Mouse (Mus musculus): ENCODE data around the gene Dnajb6. TPM values are rescaled to one million over a fixed set of nuclear protein-coding genes. Genes with fewer than 3 reads are reported as not detected.

Gene Dnajb6
- total and polyA plus RNA-seq, 3 experiments = 61.1 to 196 (median 140) TPM

- in situ Hi-C loops (cut with MboI; ENCODE audit: low pct_ligation_motif_present, low pct_unique_long_range_greater_than_20kb, low sequenced_read_pairs) (loop anchor here (25.0 kb wide), 1 partner anchor 271 kb away; no protein-coding TSS in a partner anchor), dilution Hi-C loops (cut with MboI; ENCODE audit: extremely low pct_ligation_motif_present, extremely low pct_unique_long_range_greater_than_20kb, low sequenced_read_pairs) (no loop called here)
- H3K4me3 ChIP-seq (replicated peaks in 1 of 3; ENCODE audit: low read depth in 2 of 3, low read length in 2 of 3, poor library complexity in 1 of 3) = no peak overlapping the region
- peaks cover 2 to 6% of the 10 kb centered on the region in 2 experiments; a peak in 3 of 4 replicates for H3K4me1 ChIP-seq (ENCODE audit: control insufficient read depth in 1 of 2, insufficient read depth in 2 of 2)
- H3K27ac ChIP-seq (ENCODE audit: insufficient read depth, low read depth) = no peak overlapping the region
- no peak overlapping the region for H3K4me2 ChIP-seq (ENCODE audit: insufficient read depth, low read depth, poor library complexity, severe bottlenecking)
- H3K9me3 ChIP-seq (replicated peaks; ENCODE audit: low read length) = peaks cover 5% of the 10 kb centered on the region
- TF ChIP-seq GABPA (IDR thresholded peaks at IDR 0.05; ENCODE audit: insufficient replicate concordance, low read depth, low read length) (no peak), MAZ (IDR thresholded peaks at IDR 0.05; ENCODE audit: low read depth, low read length) (no peak), CHD2 (IDR thresholded peaks at IDR 0.05; ENCODE audit: low read length) (no peak), MYC (IDR thresholded peaks at IDR 0.05; ENCODE audit: low read depth, low read length) (no peak), EP300 (IDR thresholded peaks at IDR 0.05; ENCODE audit: low read length) (no peak), E2F4 (IDR thresholded peaks at IDR 0.05; ENCODE audit: insufficient replicate concordance, low read depth, low read length) (no peak), PAX5 (IDR thresholded peaks at IDR 0.05; ENCODE audit: low read length) (no peak), KAT2A (IDR thresholded peaks at IDR 0.05; ENCODE audit: insufficient replicate concordance, low read length) (no peak), ELF1 (IDR thresholded peaks at IDR 0.05; ENCODE audit: low read depth, low read length) (no peak), UBTF (IDR thresholded peaks at IDR 0.05; ENCODE audit: low read depth, low read length) (no peak), USF2 (conservative IDR thresholded peaks at IDR 0.05; ENCODE audit: low read depth, low read length) (no peak), JUND (conservative IDR thresholded peaks at IDR 0.05; ENCODE audit: low read depth, low read length) (no peak), BHLHE40 (IDR thresholded peaks at IDR 0.05; ENCODE audit: low read depth, low read length) (no peak), TCF12 (IDR thresholded peaks at IDR 0.05; ENCODE audit: low read depth, low read length) (no peak)
- H3K9ac ChIP-seq (ENCODE audit: insufficient read depth, low read depth) = no peak overlapping the region
- no peak for DNase-seq (ENCODE audit: extremely low read depth)
- H3K79me2 ChIP-seq (replicated peaks; ENCODE audit: control insufficient read depth, extremely low read depth, insufficient read depth, poor library complexity, severe bottlenecking) = no peaks in the 10 kb centered on the region
- no peaks in the 10 kb centered on the region for H3K27me3 ChIP-seq (replicated peaks)
- no peaks in the 10 kb centered on the region for H3K36me3 ChIP-seq (replicated peaks in 1 of 2; ENCODE audit: control insufficient read depth in 1 of 2, insufficient read depth in 1 of 2, low read length in 1 of 2)
Observed at GRCm38 (mm10) chr5:29816523-29817242, 81.2 kb downstream of the Dnajb6 start.

DNA sequence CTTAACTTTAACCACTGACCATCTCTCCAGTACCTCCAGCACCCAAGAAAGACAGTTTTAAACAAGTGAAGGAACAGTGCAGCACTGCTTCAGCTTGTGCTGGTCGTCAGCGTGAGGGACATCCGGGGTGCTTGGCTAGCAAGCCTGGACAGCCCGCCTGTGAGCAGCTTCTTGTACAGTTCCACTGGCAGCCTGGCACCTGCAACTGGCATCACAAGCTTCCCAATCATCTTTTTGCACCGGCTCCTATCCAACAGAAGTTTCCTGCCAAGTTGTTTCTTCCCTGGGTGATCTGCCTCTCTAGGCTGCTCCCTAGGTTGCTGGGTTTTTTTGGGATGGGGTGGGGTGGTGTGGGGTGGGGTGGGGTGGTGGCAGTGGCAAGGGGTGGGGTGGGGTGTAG, 81.9 kb downstream of the Dnajb6 start:
- H3K36me3 ChIP-seq (replicated peaks in 1 of 2; ENCODE audit: control insufficient read depth in 1 of 2, insufficient read depth in 1 of 2, low read length in 1 of 2) = no peaks in the 10 kb centered on the region
- H3K27me3 ChIP-seq (replicated peaks) = no peaks in the 10 kb centered on the region
- no peak overlapping the region for H3K4me3 ChIP-seq (replicated peaks in 1 of 3; ENCODE audit: low read depth in 2 of 3, low read length in 2 of 3, poor library complexity in 1 of 3)
- DNase-seq (ENCODE audit: extremely low read depth) = no peak
- no peak for TF ChIP-seq MXI1 (IDR thresholded peaks at IDR 0.05; ENCODE audit: low read depth, low read length)
- TF ChIP-seq PAX5 (IDR thresholded peaks at IDR 0.05; ENCODE audit: low read length) = no peak
- TF ChIP-seq RAD21 (IDR thresholded peaks at IDR 0.05; ENCODE audit: low read depth, low read length) = no peak
- TF ChIP-seq HCFC1 (IDR thresholded peaks at IDR 0.05; ENCODE audit: low read depth, low read length) = no peak
- no peak for TF ChIP-seq NELFE (IDR thresholded peaks at IDR 0.05; ENCODE audit: low read depth, low read length)
- TF ChIP-seq KAT2A (IDR thresholded peaks at IDR 0.05; ENCODE audit: insufficient replicate concordance, low read length) = no peak
- peaks cover 5% of the 10 kb centered on the region for H3K9me3 ChIP-seq (replicated peaks; ENCODE audit: low read length)
- no peak overlapping the region for H3K27ac ChIP-seq (ENCODE audit: insufficient read depth, low read depth)
- H3K4me1 ChIP-seq (ENCODE audit: control insufficient read depth in 1 of 2, insufficient read depth in 2 of 2) = peaks cover 2 to 6% of the 10 kb centered on the region in 2 experiments; a peak in 3 of 4 replicates
- dilution Hi-C loops (cut with MboI; ENCODE audit: extremely low pct_ligation_motif_present, extremely low pct_unique_long_range_greater_than_20kb, low sequenced_read_pairs) = no loop called here
- no peaks in the 10 kb centered on the region for H3K79me2 ChIP-seq (replicated peaks; ENCODE audit: control insufficient read depth, extremely low read depth, insufficient read depth, poor library complexity, severe bottlenecking)
- H3K4me2 ChIP-seq (ENCODE audit: insufficient read depth, low read depth, poor library complexity, severe bottlenecking) = no peak overlapping the region
- in situ Hi-C loops (cut with MboI; ENCODE audit: low pct_ligation_motif_present, low pct_unique_long_range_greater_than_20kb, low sequenced_read_pairs) = loop anchor here (25.0 kb wide), 1 partner anchor 270 kb away; no protein-coding TSS in a partner anchor
- no peak overlapping the region for H3K9ac ChIP-seq (ENCODE audit: insufficient read depth, low read depth)

Data from CH12.LX (cell line).